Mouse (Mus musculus) 3134 (cell line): Measurements from ENCODE around the gene Sox1.

Source experiments
- DNase-seq: peaks from one replicate; pipeline ENCODE4 v3.0.0-alpha.2; 2011; ENCODE audit warnings: low spot score; ENCODE audit not compliant: insufficient read length; ENCODE audit errors: extremely low read depth

Sox1 gene

GRCm38 (mm10) chr8:12409976-12410375 lies 14.9 kb downstream of the Sox1 start:
- DNase-seq: no peak

- DNase-seq: peak; percentile 28
Measured at GRCm38 (mm10) chr8:12417056-12417455, 22.0 kb downstream of the Sox1 start.

GRCm38 (mm10) chr8:12420537-12420936 lies 25.4 kb downstream of the Sox1 start:
- no peak for DNase-seq

- no peak for DNase-seq
Measured at GRCm38 (mm10) chr8:12425906-12426305, 30.8 kb downstream of the Sox1 start.

- no peak for DNase-seq
Measured at GRCm38 (mm10) chr8:12427346-12427745, 32.3 kb downstream of the Sox1 start.

- DNase-seq: no peak
Measured at GRCm38 (mm10) chr8:12427886-12428799, 33.0 kb downstream of the Sox1 start.

GRCm38 (mm10) chr8:12428931-12429330 lies 33.8 kb downstream of the Sox1 start:
- DNase-seq: no peak

GRCm38 (mm10) chr8:12429601-12430172 lies 34.6 kb downstream of the Sox1 start:
- DNase-seq: no peak

- DNase-seq: no peak
Measured at GRCm38 (mm10) chr8:12430173-12430899, 35.2 kb downstream of the Sox1 start.

- no peak for DNase-seq
Measured at GRCm38 (mm10) chr8:12430900-12431737, 36.0 kb downstream of the Sox1 start.

- no peak for DNase-seq
Measured at GRCm38 (mm10) chr8:12431738-12432055, 36.6 kb downstream of the Sox1 start.

GRCm38 (mm10) chr8:12432546-12432945 lies 37.5 kb downstream of the Sox1 start:
- no peak for DNase-seq

- no peak for DNase-seq
Measured at GRCm38 (mm10) chr8:12434771-12435170, 39.7 kb downstream of the Sox1 start.

GRCm38 (mm10) chr8:12438021-12438420 lies 42.9 kb downstream of the Sox1 start:
- no peak for DNase-seq

- no peak for DNase-seq
Measured at GRCm38 (mm10) chr8:12439044-12439443, 43.9 kb downstream of the Sox1 start.

- DNase-seq: no peak
Measured at GRCm38 (mm10) chr8:12439846-12440245, 44.8 kb downstream of the Sox1 start.

GRCm38 (mm10) chr8:12440997-12441396 lies 45.9 kb downstream of the Sox1 start:
- no peak for DNase-seq

GRCm38 (mm10) chr8:12445258-12445657 lies 50.2 kb downstream of the Sox1 start:
- DNase-seq: no peak

GRCm38 (mm10) chr8:12445926-12446680 lies 51.0 kb downstream of the Sox1 start:
- DNase-seq: no peak
